Mouse (Mus musculus): ENCODE results near the gene Vmn1r123. TPM values are rescaled to one million over a fixed set of nuclear protein-coding genes. Genes with fewer than 3 reads are reported as not detected.
"Not testable (repeated sequence)": the region's sequence is repeated elsewhere in the genome, so short reads cannot be mapped to it uniquely, and the experiment has no call there.

Vmn1r123 gene
- polyA plus RNA-seq (2012; rRNA removed) (not detected in 2 replicates), polyA plus RNA-seq (2014; fragmentation: Nextera tagmentation; extraction: Ambion mirVana) (not detected in 2 replicates)

- no CpG with 5 or more reads among the region's 3 CpGs for WGBS
Measured at GRCm38 (mm10) chr7:21161885-21162284, at the start of gene Vmn1r123. Gene Vmn1r123 (plus strand): TSS chr7:21162185.

GRCm38 (mm10) chr7:21134028-21134427, 28.0 kb upstream of the Vmn1r123 start, which contains the start of gene Vmn1r122:
Gene Vmn1r122 (minus strand): TSS chr7:21134128.
- not testable (repeated sequence) for ATAC-seq (ENCODE audit: low FRiP score, low read depth); H3K9ac ChIP-seq (ENCODE audit: low read depth, low read length, severe bottlenecking); H3K27ac ChIP-seq (replicated peaks; ENCODE audit: low read depth, low read length); H3K9me3 ChIP-seq (ENCODE audit: control insufficient read depth, low read length); H3K4me1 ChIP-seq (ENCODE audit: control insufficient read depth, insufficient read depth, low read length); H3K36me3 ChIP-seq (ENCODE audit: control insufficient read depth, insufficient read depth, low read length); DNase-seq (ENCODE audit: low spot score); H3K4me3 ChIP-seq (replicated peaks; ENCODE audit: low read length); H3K4me2 ChIP-seq (replicated peaks; ENCODE audit: low read depth, low read length, severe bottlenecking); H3K27me3 ChIP-seq (ENCODE audit: control insufficient read depth, insufficient read depth, low read length)
- WGBS, result 48% methylated on average over 2 of the region's 3 CpGs

More at GRCm38 (mm10) chr7:21161885-21162284, at the start of gene Vmn1r123:
- H3K4me1 ChIP-seq (ENCODE audit: control insufficient read depth, insufficient read depth, low read length); DNase-seq (ENCODE audit: low spot score); H3K4me3 ChIP-seq (replicated peaks; ENCODE audit: low read length); H3K27ac ChIP-seq (replicated peaks; ENCODE audit: low read depth, low read length); H3K36me3 ChIP-seq (ENCODE audit: control insufficient read depth, insufficient read depth, low read length); ATAC-seq (ENCODE audit: low FRiP score, low read depth); H3K9ac ChIP-seq (ENCODE audit: low read depth, low read length, severe bottlenecking); H3K4me2 ChIP-seq (replicated peaks; ENCODE audit: low read depth, low read length, severe bottlenecking); H3K9me3 ChIP-seq (ENCODE audit: control insufficient read depth, low read length); H3K27me3 ChIP-seq (ENCODE audit: control insufficient read depth, insufficient read depth, low read length): not testable (repeated sequence)

- not testable (repeated sequence) for H3K9ac ChIP-seq (ENCODE audit: low read depth, low read length, severe bottlenecking); H3K4me3 ChIP-seq (replicated peaks; ENCODE audit: low read length); H3K9me3 ChIP-seq (ENCODE audit: control insufficient read depth, low read length); H3K4me2 ChIP-seq (replicated peaks; ENCODE audit: low read depth, low read length, severe bottlenecking); H3K4me1 ChIP-seq (ENCODE audit: control insufficient read depth, insufficient read depth, low read length); DNase-seq (ENCODE audit: low spot score); H3K36me3 ChIP-seq (ENCODE audit: control insufficient read depth, insufficient read depth, low read length); H3K27me3 ChIP-seq (ENCODE audit: control insufficient read depth, insufficient read depth, low read length); ATAC-seq (ENCODE audit: low FRiP score, low read depth); H3K27ac ChIP-seq (replicated peaks; ENCODE audit: low read depth, low read length)
- 20% methylated on average over 1 of the region's 2 CpGs for WGBS
Measured at GRCm38 (mm10) chr7:21190323-21190722, 28.3 kb downstream of the Vmn1r123 start, which contains the start of gene Gm5157. Gene Gm5157 (minus strand): TSS chr7:21190423.

Other genes starting within 250 kb of the Vmn1r123 start
- gene Vmn1r118, start 249.8 kb upstream of the Vmn1r123 start, polyA plus RNA-seq (2012; rRNA removed), result not detected in 2 replicates
- gene Vmn1r118, start 249.8 kb upstream of the Vmn1r123 start, polyA plus RNA-seq (2014; fragmentation: Nextera tagmentation; extraction: Ambion mirVana), result not detected in 2 replicates
- gene Vmn1r119, start 149.7 kb upstream of the Vmn1r123 start, polyA plus RNA-seq (2012; rRNA removed), result not detected in 2 replicates
- gene Vmn1r119, start 149.7 kb upstream of the Vmn1r123 start, polyA plus RNA-seq (2014; fragmentation: Nextera tagmentation; extraction: Ambion mirVana), result not detected in 2 replicates
- gene Vmn1r120, start 108.4 kb upstream of the Vmn1r123 start, polyA plus RNA-seq (2012; rRNA removed), result not detected in 2 replicates
- gene Vmn1r120, start 108.4 kb upstream of the Vmn1r123 start, polyA plus RNA-seq (2014; fragmentation: Nextera tagmentation; extraction: Ambion mirVana), result not detected in 2 replicates
- gene Vmn1r121, start 63.7 kb upstream of the Vmn1r123 start, polyA plus RNA-seq (2012; rRNA removed), result not detected in 2 replicates
- not detected in 2 replicates for gene Vmn1r121, start 63.7 kb upstream of the Vmn1r123 start, polyA plus RNA-seq (2014; fragmentation: Nextera tagmentation; extraction: Ambion mirVana)
- gene Vmn1r122, start 28.1 kb upstream of the Vmn1r123 start, polyA plus RNA-seq (2012; rRNA removed), result not detected in 2 replicates
- not detected in 2 replicates for gene Vmn1r122, start 28.1 kb upstream of the Vmn1r123 start, polyA plus RNA-seq (2014; fragmentation: Nextera tagmentation; extraction: Ambion mirVana)
- gene Gm5157, start 28.2 kb downstream of the Vmn1r123 start, polyA plus RNA-seq (2012; rRNA removed), result not detected in 2 replicates
- not detected in 2 replicates for gene Gm5157, start 28.2 kb downstream of the Vmn1r123 start, polyA plus RNA-seq (2014; fragmentation: Nextera tagmentation; extraction: Ambion mirVana)
- not detected in 2 replicates for gene Vmn1r124, start 98.4 kb downstream of the Vmn1r123 start, polyA plus RNA-seq (2012; rRNA removed)
- gene Vmn1r124, start 98.4 kb downstream of the Vmn1r123 start, polyA plus RNA-seq (2014; fragmentation: Nextera tagmentation; extraction: Ambion mirVana), result not detected in 2 replicates
- not detected in 2 replicates for gene Vmn1r125, start 110.0 kb downstream of the Vmn1r123 start, polyA plus RNA-seq (2012; rRNA removed)
- gene Vmn1r125, start 110.0 kb downstream of the Vmn1r123 start, polyA plus RNA-seq (2014; fragmentation: Nextera tagmentation; extraction: Ambion mirVana), result not detected in 2 replicates
- gene Vmn1r126, start 139.3 kb downstream of the Vmn1r123 start, polyA plus RNA-seq (2012; rRNA removed), result not detected in 2 replicates
- gene Vmn1r126, start 139.3 kb downstream of the Vmn1r123 start, polyA plus RNA-seq (2014; fragmentation: Nextera tagmentation; extraction: Ambion mirVana), result not detected in 2 replicates
- gene Vmn1r127, start 157.7 kb downstream of the Vmn1r123 start, polyA plus RNA-seq (2012; rRNA removed), result not detected in 2 replicates
- gene Vmn1r127, start 157.7 kb downstream of the Vmn1r123 start, polyA plus RNA-seq (2014; fragmentation: Nextera tagmentation; extraction: Ambion mirVana), result not detected in 2 replicates
- not detected in 2 replicates for gene Vmn1r128, start 187.2 kb downstream of the Vmn1r123 start, polyA plus RNA-seq (2012; rRNA removed)
- not detected in 2 replicates for gene Vmn1r128, start 187.2 kb downstream of the Vmn1r123 start, polyA plus RNA-seq (2014; fragmentation: Nextera tagmentation; extraction: Ambion mirVana)
- gene Vmn1r129, start 199.1 kb downstream of the Vmn1r123 start, polyA plus RNA-seq (2012; rRNA removed), result not detected in 2 replicates
- not detected in 2 replicates for gene Vmn1r129, start 199.1 kb downstream of the Vmn1r123 start, polyA plus RNA-seq (2014; fragmentation: Nextera tagmentation; extraction: Ambion mirVana)